Mouse (Mus musculus): ENCODE measurements around the gene Id3.

DNA sequence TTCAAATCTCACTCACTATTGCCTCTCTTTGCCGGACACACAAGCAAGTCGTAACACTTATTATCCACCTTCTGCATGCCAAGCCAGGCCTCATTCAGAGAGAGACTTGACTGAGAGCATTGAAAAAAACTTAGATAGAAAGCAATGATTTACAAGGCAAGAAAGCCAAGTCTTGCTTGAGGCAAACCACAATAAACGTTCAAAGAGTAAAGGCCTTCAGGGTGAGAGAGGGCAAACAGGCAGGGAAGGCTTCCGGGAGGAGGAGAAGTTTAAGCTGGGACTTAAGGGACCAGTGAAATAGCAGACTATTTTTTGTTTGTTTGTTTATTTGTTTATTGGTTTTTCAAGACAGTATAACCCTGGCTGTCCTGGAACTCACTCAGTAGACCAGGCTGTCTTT is 27.1 kb downstream of the Id3 start:
- no peak for TF ChIP-seq CTCF (IDR thresholded peaks at IDR 0.05; ENCODE audit: low read depth, low read length)
- no peak for TF ChIP-seq GATA1 (IDR thresholded peaks at IDR 0.05; ENCODE audit: borderline replicate concordance, low read length)
- no peak for TF ChIP-seq POLR2AphosphoS5 (IDR thresholded peaks at IDR 0.05; ENCODE audit: insufficient replicate concordance, low read depth, low read length)
